In the genomic region with DNA sequence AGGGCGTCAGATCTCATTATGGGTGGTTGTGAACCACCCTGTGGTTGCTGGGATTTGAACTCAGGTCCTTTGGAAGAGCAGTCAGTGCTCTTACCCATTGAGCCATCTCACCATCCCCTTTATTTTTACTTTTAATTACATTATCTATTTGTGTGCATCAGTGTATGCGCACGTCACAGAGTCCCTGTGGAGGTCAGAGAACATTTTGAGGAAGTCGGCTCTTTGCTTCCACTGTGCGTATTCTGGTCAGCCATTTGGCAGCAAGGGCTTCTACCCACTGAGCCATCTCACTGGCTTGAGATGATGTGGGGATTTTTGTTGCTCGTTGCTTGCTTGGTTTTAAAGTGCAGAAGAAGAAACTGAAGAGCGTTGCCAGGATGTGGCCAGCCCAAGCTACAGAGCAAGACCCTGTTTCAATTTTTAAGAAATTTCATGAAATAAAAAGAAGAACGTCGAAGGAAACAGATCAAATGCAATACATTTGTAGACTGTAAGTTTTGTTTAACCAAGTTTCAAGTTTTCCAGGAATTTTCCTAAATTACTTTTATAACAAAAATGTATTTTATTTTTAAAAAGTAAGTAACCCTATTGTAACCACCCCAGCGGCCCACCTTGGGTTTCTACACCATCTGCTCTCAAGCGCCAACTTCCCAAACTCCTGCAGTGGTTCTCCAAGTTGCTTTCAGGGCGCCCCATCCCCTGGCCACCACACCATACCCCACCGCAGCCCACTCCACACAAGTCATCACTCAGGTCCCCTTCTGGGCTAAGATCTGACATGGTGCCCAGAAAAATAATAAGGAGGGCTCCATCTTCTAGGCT, we compare ENCODE assay signal across 10 mouse cellular contexts. TPM values are rescaled to one million over a fixed set of nuclear protein-coding genes. Genes with fewer than 3 reads are reported as not detected.
DNase-seq lines count a peak whose midpoint lies in the region; ATAC-seq and TF ChIP-seq lines count a peak whose summit lies in the region.
"Had no signal": no experiment of that assay in that cellular context is flagged by ENCODE, and none has a peak within 500 bp of the region (broad histone marks: within the 10 kb centered on the region; RNA-seq: fewer than 3 reads in every experiment).

No protein-coding gene starts in this region.

- DNase-seq in heart, adult 18-20 months, result no peak
- DNase-seq in embryonic facial prominence, embryonic 11.5 days (ENCODE audit: low spot score), result no peak
- DNase-seq in midbrain, postnatal 0 days (ENCODE audit: low spot score), result no peak
- no peak for DNase-seq in thymus, postnatal 14 days
- no peak for DNase-seq in frontal cortex, postnatal 10 days (ENCODE audit: low spot score in 2 of 2)
- no peak for DNase-seq in layer of hippocampus, adult 18-20 months (ENCODE audit: low spot score in 2 of 2)

- no peaks in the 10 kb centered on the region for H3K36me3 ChIP-seq in heart, embryonic 11.5 days (ENCODE audit: control insufficient read depth, insufficient read depth, low read length)
- no peaks in the 10 kb centered on the region for H3K36me3 ChIP-seq in embryonic facial prominence, embryonic 11.5 days (replicated peaks; ENCODE audit: control insufficient read depth, insufficient read depth, low read depth, low read length)
- no peaks in the 10 kb centered on the region for H3K36me3 ChIP-seq in intestine, embryonic 15.5 days
- no peaks in the 10 kb centered on the region for H3K36me3 ChIP-seq in midbrain, postnatal 0 days (ENCODE audit: insufficient read depth, low read length)

- TF ChIP-seq CTCF in midbrain, postnatal 0 days (IDR thresholded peaks at IDR 0.05), result no peak

- peak overlapping the region; percentile 61 for H3K4me2 ChIP-seq in heart, embryonic 11.5 days
- H3K4me2 ChIP-seq in embryonic facial prominence, embryonic 11.5 days (ENCODE audit: low read depth, low read length), result peak overlapping the region; percentile 50
- peak overlapping the region; percentile 70 for H3K4me2 ChIP-seq in intestine, embryonic 15.5 days (replicated peaks)
- peak overlapping the region; percentile 55 for H3K4me2 ChIP-seq in midbrain, postnatal 0 days (ENCODE audit: low read depth, low read length, poor library complexity, severe bottlenecking)

- H3K27me3 ChIP-seq in heart, embryonic 11.5 days (ENCODE audit: control insufficient read depth, insufficient read depth, low read length), result peaks cover 14% of the 10 kb centered on the region
- peaks cover 2% of the 10 kb centered on the region; the same call in 1 of the 2 replicates for H3K27me3 ChIP-seq in embryonic facial prominence, embryonic 11.5 days (ENCODE audit: control insufficient read depth, insufficient read depth, low read length)
- no peaks in the 10 kb centered on the region for H3K27me3 ChIP-seq in intestine, embryonic 15.5 days (replicated peaks)
- H3K27me3 ChIP-seq in midbrain, postnatal 0 days (ENCODE audit: insufficient read depth, low read length), result 0 out of 2 replicates have a peak, but pooled peaks cover 3% of the 10 kb centered on the region

- no peak for ATAC-seq in heart, embryonic 11.5 days (replicated peaks; ENCODE audit: insufficient number of reproducible peaks, low FRiP score, low TSS enrichment)
- no peak; the same call in 1 of the 2 replicates for ATAC-seq in embryonic facial prominence, embryonic 11.5 days (replicated peaks; ENCODE audit: insufficient number of reproducible peaks, low FRiP score, low TSS enrichment, low read depth)
- ATAC-seq in intestine, embryonic 15.5 days, result no peak
- no peak for ATAC-seq in midbrain, postnatal 0 days (ENCODE audit: low FRiP score)

- H3K27ac ChIP-seq in heart, embryonic 11.5 days (ENCODE audit: low read depth, low read length), result no peak overlapping the region
- H3K27ac ChIP-seq in embryonic facial prominence, embryonic 11.5 days (replicated peaks; ENCODE audit: low read depth, low read length), result no peak overlapping the region
- no peak overlapping the region for H3K27ac ChIP-seq in intestine, embryonic 15.5 days
- H3K27ac ChIP-seq in midbrain, postnatal 0 days (ENCODE audit: low read depth, low read length), result no peak overlapping the region

- no peaks in the 10 kb centered on the region for H3K9me3 ChIP-seq in heart, embryonic 11.5 days (replicated peaks; ENCODE audit: control insufficient read depth, low read length)
- H3K9me3 ChIP-seq in embryonic facial prominence, embryonic 11.5 days (replicated peaks; ENCODE audit: control insufficient read depth, low read length), result no peaks in the 10 kb centered on the region
- no peaks in the 10 kb centered on the region for H3K9me3 ChIP-seq in intestine, embryonic 15.5 days
- H3K9me3 ChIP-seq in midbrain, postnatal 0 days (ENCODE audit: low read length), result no peaks in the 10 kb centered on the region

- 44% methylated on average over 13 of the region's 13 CpGs for WGBS in heart, embryonic 11.5 days (ENCODE audit: insufficient replicate concordance)
- WGBS in embryonic facial prominence, embryonic 11.5 days, result 41% methylated on average over 13 of the region's 13 CpGs
- WGBS in intestine, embryonic 15.5 days, result 41% methylated on average over 13 of the region's 13 CpGs
- WGBS in midbrain, postnatal 0 days, result 48% methylated on average over 13 of the region's 13 CpGs

- H3K4me3 ChIP-seq in heart, embryonic 11.5 days (ENCODE audit: low read depth, low read length), result peak overlapping the region; percentile 20
- H3K4me3 ChIP-seq in embryonic facial prominence, embryonic 11.5 days (ENCODE audit: low read depth, low read length), result no peak overlapping the region
- peak overlapping the region; percentile 17; the same call in 1 of the 2 replicates for H3K4me3 ChIP-seq in intestine, embryonic 15.5 days (replicated peaks)
- H3K4me3 ChIP-seq in midbrain, postnatal 0 days (ENCODE audit: low read depth, low read length), result peak overlapping the region; percentile 17; the same call in 1 of the 2 replicates

- no peaks in the 10 kb centered on the region for H3K4me1 ChIP-seq in heart, embryonic 11.5 days (ENCODE audit: control insufficient read depth, insufficient read depth, low read length)
- no peaks in the 10 kb centered on the region; the same call in 1 of the 2 replicates for H3K4me1 ChIP-seq in embryonic facial prominence, embryonic 11.5 days (ENCODE audit: control insufficient read depth, insufficient read depth, low read length)
- H3K4me1 ChIP-seq in intestine, embryonic 15.5 days (replicated peaks), result peaks cover 9% of the 10 kb centered on the region; the same call in 1 of the 2 replicates
- H3K4me1 ChIP-seq in midbrain, postnatal 0 days (ENCODE audit: insufficient read depth, low read length), result no peaks in the 10 kb centered on the region

- H3K9ac ChIP-seq in heart, embryonic 11.5 days (ENCODE audit: low read depth, low read length), result no peak overlapping the region
- peak overlapping the region; percentile 14; the same call in 1 of the 2 replicates for H3K9ac ChIP-seq in embryonic facial prominence, embryonic 11.5 days (replicated peaks; ENCODE audit: low read length)
- peak overlapping the region; percentile 40; the same call in 1 of the 2 replicates for H3K9ac ChIP-seq in intestine, embryonic 15.5 days
- H3K9ac ChIP-seq in midbrain, postnatal 0 days (replicated peaks; ENCODE audit: low read length, poor library complexity, severe bottlenecking), result no peak overlapping the region

RNA-seq across cellular contexts. Expression of a gene that starts 7.5 kb away (rescaled TPM):
- 0.33 TPM in 1 of 2 replicates, not detected in the other for polyA plus RNA-seq in heart, embryonic 11.5 days (2014; fragmentation: Nextera tagmentation; extraction: Ambion mirVana)
- total RNA-seq in heart, adult 18-20 months (2021), result under 1 TPM in 1 of 2 experiments, not detected in 1; 0.13 TPM
- polyA plus RNA-seq in embryonic facial prominence, embryonic 11.5 days (2014; fragmentation: Nextera tagmentation; extraction: Ambion mirVana), result not detected in 2 replicates
- 24.0 and 25.6 TPM in 2 replicates for polyA plus RNA-seq in intestine, embryonic 15.5 days (2015; fragmentation: Nextera tagmentation; extraction: Ambion mirVana)
- 0.14 and 0.16 TPM in 2 replicates for total RNA-seq in midbrain, postnatal 0 days (2014; rRNA removed)
- polyA plus RNA-seq in midbrain, postnatal 0 days (2015; fragmentation: Nextera tagmentation; extraction: Ambion mirVana), result 0.09 and 0.11 TPM in 2 replicates
- not detected for total RNA-seq in layer of hippocampus, adult 18-20 months (2021)
- total RNA-seq: left cerebral cortex, postnatal 14 days had no signal
- polyA plus RNA-seq: CD4-positive, CD25-positive, alpha-beta regulatory T cell, adult 4 months had no signal

RNA-seq across cellular contexts. Expression of a gene that starts 18.4 kb away (rescaled TPM):
- polyA plus RNA-seq in heart, embryonic 11.5 days (2014; fragmentation: Nextera tagmentation; extraction: Ambion mirVana), result 31.2 and 36.3 TPM in 2 replicates
- 10 to 100 TPM; 14.1 to 14.9 TPM for total RNA-seq in heart, adult 18-20 months (2021)
- polyA plus RNA-seq in embryonic facial prominence, embryonic 11.5 days (2014; fragmentation: Nextera tagmentation; extraction: Ambion mirVana), result 37.0 and 37.8 TPM in 2 replicates
- polyA plus RNA-seq in intestine, embryonic 15.5 days (2015; fragmentation: Nextera tagmentation; extraction: Ambion mirVana), result 23.8 and 26.4 TPM in 2 replicates
- 35.2 and 41.1 TPM in 2 replicates for total RNA-seq in midbrain, postnatal 0 days (2014; rRNA removed)
- 42.4 and 44.4 TPM in 2 replicates for polyA plus RNA-seq in midbrain, postnatal 0 days (2015; fragmentation: Nextera tagmentation; extraction: Ambion mirVana)
- 10 to 100 TPM; 25.0 to 27.2 TPM for total RNA-seq in layer of hippocampus, adult 18-20 months (2021)

RNA-seq across cellular contexts. Expression of a gene that starts 30.2 kb away (rescaled TPM):
- polyA plus RNA-seq in heart, embryonic 11.5 days (2014; fragmentation: Nextera tagmentation; extraction: Ambion mirVana), result 0.69 TPM in 1 of 2 replicates, not detected in the other
- total RNA-seq in heart, adult 18-20 months (2021), result not detected
- not detected in 2 replicates for polyA plus RNA-seq in embryonic facial prominence, embryonic 11.5 days (2014; fragmentation: Nextera tagmentation; extraction: Ambion mirVana)
- polyA plus RNA-seq in intestine, embryonic 15.5 days (2015; fragmentation: Nextera tagmentation; extraction: Ambion mirVana), result 57.2 and 75.0 TPM in 2 replicates
- total RNA-seq in midbrain, postnatal 0 days (2014; rRNA removed), result not detected in 2 replicates
- not detected in 2 replicates for polyA plus RNA-seq in midbrain, postnatal 0 days (2015; fragmentation: Nextera tagmentation; extraction: Ambion mirVana)
- not detected for total RNA-seq in layer of hippocampus, adult 18-20 months (2021)
- total RNA-seq: left cerebral cortex, postnatal 14 days had no signal
- polyA plus RNA-seq: CD4-positive, CD25-positive, alpha-beta regulatory T cell, adult 4 months had no signal

RNA-seq across cellular contexts. Expression of a gene that starts 36.7 kb away (rescaled TPM):
- not detected in 2 replicates for polyA plus RNA-seq in heart, embryonic 11.5 days (2014; fragmentation: Nextera tagmentation; extraction: Ambion mirVana)
- not detected for total RNA-seq in heart, adult 18-20 months (2021)
- not detected in 2 replicates for polyA plus RNA-seq in embryonic facial prominence, embryonic 11.5 days (2014; fragmentation: Nextera tagmentation; extraction: Ambion mirVana)
- 4.5 and 6.2 TPM in 2 replicates for polyA plus RNA-seq in intestine, embryonic 15.5 days (2015; fragmentation: Nextera tagmentation; extraction: Ambion mirVana)
- not detected in 2 replicates for total RNA-seq in midbrain, postnatal 0 days (2014; rRNA removed)
- not detected in 2 replicates for polyA plus RNA-seq in midbrain, postnatal 0 days (2015; fragmentation: Nextera tagmentation; extraction: Ambion mirVana)
- not detected for total RNA-seq in layer of hippocampus, adult 18-20 months (2021)
- total RNA-seq: left cerebral cortex, postnatal 14 days had no signal
- polyA plus RNA-seq: CD4-positive, CD25-positive, alpha-beta regulatory T cell, adult 4 months had no signal

RNA-seq across cellular contexts. Expression of a gene that starts 47.3 kb away (rescaled TPM):
- polyA plus RNA-seq in heart, embryonic 11.5 days (2014; fragmentation: Nextera tagmentation; extraction: Ambion mirVana), result 61.3 and 64.3 TPM in 2 replicates
- total RNA-seq in heart, adult 18-20 months (2021), result 10 to 100 TPM; 45.5 to 50.6 TPM
- 71.3 and 76.5 TPM in 2 replicates for polyA plus RNA-seq in embryonic facial prominence, embryonic 11.5 days (2014; fragmentation: Nextera tagmentation; extraction: Ambion mirVana)
- polyA plus RNA-seq in intestine, embryonic 15.5 days (2015; fragmentation: Nextera tagmentation; extraction: Ambion mirVana), result 118 and 140 TPM in 2 replicates
- total RNA-seq in midbrain, postnatal 0 days (2014; rRNA removed), result 77.7 and 86.2 TPM in 2 replicates
- polyA plus RNA-seq in midbrain, postnatal 0 days (2015; fragmentation: Nextera tagmentation; extraction: Ambion mirVana), result 130 and 147 TPM in 2 replicates
- 10 to 100 TPM; 59.3 to 59.4 TPM for total RNA-seq in layer of hippocampus, adult 18-20 months (2021)

Comparison
In these comparisons a context has a peak if more than half of its experiments do, and no peak if none do; other contexts are left out.
1. H3K9ac ChIP-seq: peak in embryonic facial prominence, embryonic 11.5 days (single experiment) and intestine, embryonic 15.5 days (single experiment); none in heart, embryonic 11.5 days (single experiment) and midbrain, postnatal 0 days (single experiment).
2. RNA of a gene that starts 7.5 kb away (polyA plus RNA-seq): 24.0 to 25.6 TPM in intestine, embryonic 15.5 days; 0.33 TPM in heart, embryonic 11.5 days, 0.09 to 0.11 TPM in midbrain, postnatal 0 days and not detected in embryonic facial prominence, embryonic 11.5 days; every median in the first group is over 10 times any median in the second.
3. RNA of a gene that starts 30.2 kb away (polyA plus RNA-seq): 57.2 to 75.0 TPM in intestine, embryonic 15.5 days; 0.69 TPM in heart, embryonic 11.5 days, not detected in embryonic facial prominence, embryonic 11.5 days and not detected in midbrain, postnatal 0 days; every median in the first group is over 10 times any median in the second.
4. Peak in every context shown above with its lines, with median percentiles within 50 percentile points of each other: H3K4me2 ChIP-seq.